Mouse (Mus musculus) heart, postnatal 0 days (tissue): Measurements from ENCODE around the gene Xpo1. TPM values are rescaled to one million over a fixed set of nuclear protein-coding genes. Genes with fewer than 3 reads are reported as not detected.
"Not testable (repeated sequence)": the region's sequence is repeated elsewhere in the genome, so short reads cannot be mapped to it uniquely, and the experiment has no call there.

ENCODE experiments used
- ATAC-seq: fragments of 200-750 bp; cut with Nextera tagmentation; 2 replicates; pipeline ENCODE4 v1.8.0; 2017; ENCODE audit warnings: low read depth, moderate number of reproducible peaks, moderate library complexity; ENCODE audit not compliant: insufficient read depth
- DNase-seq: peaks from one replicate; pipeline ENCODE4 v3.0.0-alpha.2; 2016; ENCODE audit warnings: low spot score
- H3K27ac ChIP-seq: fragments of 300-500 bp; sonication (generic); 2 replicates; pipeline ENCODE4 v1.5.1; 2014; ENCODE audit warnings: low read depth, mild to moderate bottlenecking
- H3K27me3 ChIP-seq: fragments of 300-500 bp; sonication (generic); 2 replicates; pipeline ENCODE4 v1.6.1; 2014; ENCODE audit warnings: low read length, mixed read lengths; ENCODE audit not compliant: control insufficient read depth, insufficient read depth
- H3K36me3 ChIP-seq: fragments of 300-500 bp; sonication (generic); replicated peaks from 2 replicates; pipeline ENCODE4 v1.6.1; 2014; ENCODE audit warnings: low read length, mixed read lengths; ENCODE audit not compliant: control insufficient read depth, insufficient read depth
- H3K4me1 ChIP-seq: fragments of 300-500 bp; sonication (generic); 2 replicates; pipeline ENCODE4 v1.6.1; 2014; ENCODE audit warnings: antibody characterized with exemption; ENCODE audit not compliant: control insufficient read depth, insufficient read depth
- H3K4me2 ChIP-seq: fragments of 300-500 bp; sonication (generic); 2 replicates; pipeline ENCODE4 v1.6.1; 2014; ENCODE audit warnings: low read depth, mild to moderate bottlenecking, low read length, moderate library complexity
- H3K4me3 ChIP-seq: fragments of 300-500 bp; sonication (generic); 2 replicates; pipeline ENCODE4 v1.5.1; 2014; ENCODE audit warnings: low read depth, low read length
- H3K9ac ChIP-seq: fragments of 300-500 bp; sonication (generic); replicated peaks from 2 replicates; pipeline ENCODE4 v1.6.1; 2014; ENCODE audit warnings: low read depth, low read length, mixed read lengths
- H3K9me3 ChIP-seq: fragments of 300-500 bp; sonication (generic); replicated peaks from 2 replicates; pipeline ENCODE4 v1.6.1; 2016; ENCODE audit warnings: low read length; ENCODE audit not compliant: control insufficient read depth
- CTCF ChIP-seq: IDR thresholded peaks from 2 replicates; pipeline ENCODE4 v1.5.1; 2016; ENCODE audit warnings: antibody characterized with exemption, control low read depth, low read depth
- EP300 ChIP-seq: IDR thresholded peaks from 2 replicates; pipeline ENCODE4 v1.6.1; 2016; ENCODE audit warnings: antibody characterized with exemption, low read depth
- WGBS: fragments of 180-500 bp; shearing (Covaris S2); extraction: QIAGEN DNeasy Blood & Tissue Kit; methylation state at CpG from one replicate; pipeline ENCODE4 v1.1.7; 2014; 5-methylcytosine and 5-hydroxymethylcytosine counted together
- polyA plus RNA-seq: library from polyadenylated mRNA; unstranded; fragments of >200 nt; fragmentation: Nextera tagmentation; extraction: Ambion mirVana; gene quantifications from 2 replicates; pipeline ENCODE4 v1.2.1, GENCODE M21; 2015
- total RNA-seq: library from RNA; depleted of rRNA; stranded (reverse); fragments of >200 nt; gene quantifications from 2 replicates; pipeline ENCODE4 v1.2.3, GENCODE M21; 2014; ENCODE audit warnings: low replicate concordance

Xpo1 gene
- total and polyA plus RNA-seq, 2 experiments from 2014 or later: 21.2 to 38.4 TPM

- no peak overlapping the region for H3K4me2 ChIP-seq
- H3K27ac ChIP-seq: no peak overlapping the region
- 77% methylated on average over 3 of the region's 3 CpGs for WGBS
- ATAC-seq: no peak
- H3K27me3 ChIP-seq: no peaks in the 10 kb centered on the region
- no peaks in the 10 kb centered on the region for H3K9me3 ChIP-seq
- TF ChIP-seq EP300 (no peak), CTCF (no peak)
- peaks cover 86% of the 10 kb centered on the region for H3K36me3 ChIP-seq
- H3K4me3 ChIP-seq: no peak overlapping the region
- no peaks in the 10 kb centered on the region for H3K4me1 ChIP-seq
- no peak for DNase-seq
- H3K9ac ChIP-seq: no peak overlapping the region
These were observed 19.9 kb downstream of the Xpo1 start for GRCm38 (mm10) chr11:23275780-23276179.

DNA sequence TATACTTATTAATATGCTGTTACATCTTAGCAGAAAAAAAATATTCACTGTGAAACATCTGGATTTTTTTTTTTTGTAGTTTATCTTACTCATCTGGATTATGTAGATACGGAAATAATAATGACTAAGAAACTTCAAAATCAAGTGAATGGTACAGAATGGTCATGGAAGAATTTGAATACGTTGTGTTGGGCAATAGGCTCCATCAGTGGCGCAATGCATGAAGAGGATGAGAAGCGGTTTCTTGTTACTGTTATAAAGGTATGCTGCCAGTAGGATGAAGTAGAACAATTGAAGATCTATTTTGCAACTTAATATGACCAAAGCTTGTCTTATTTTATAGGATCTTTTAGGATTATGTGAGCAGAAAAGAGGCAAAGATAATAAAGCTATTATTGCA, 28.6 kb downstream of the Xpo1 start:
- Histone ChIP-seq H3K27ac (no peak overlapping the region), H3K4me2 (no peak overlapping the region), H3K4me3 (no peak overlapping the region), H3K9ac (no peak overlapping the region), H3K9me3 (no peaks in the 10 kb centered on the region), H3K27me3 (no peaks in the 10 kb centered on the region), H3K36me3 (peaks cover 90% of the 10 kb centered on the region), H3K4me1 (no peaks in the 10 kb centered on the region)
- DNase-seq (no peak), ATAC-seq (no peak)
- TF ChIP-seq CTCF: no peak
- TF ChIP-seq EP300: no peak
- WGBS: 96% methylated on average over 4 of the region's 4 CpGs

DNA sequence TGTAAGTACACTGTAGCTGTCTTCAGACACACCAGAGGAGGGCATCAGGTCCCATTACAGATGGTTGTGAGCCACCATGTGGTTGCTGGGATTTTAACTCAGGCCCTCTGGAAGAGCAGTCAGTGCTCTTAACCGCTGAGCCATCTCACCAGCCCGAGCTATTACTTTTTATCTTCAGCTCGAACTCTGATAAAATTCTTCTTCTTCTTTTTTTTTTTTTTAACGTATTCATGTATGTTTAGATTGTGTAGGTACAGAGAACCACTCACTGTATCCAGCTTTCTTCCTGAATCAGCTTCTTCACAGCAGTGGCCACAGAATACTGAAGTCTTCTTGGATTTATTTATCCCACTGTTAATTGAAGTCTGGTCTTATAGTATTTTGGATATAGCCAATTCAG, 33.0 kb downstream of the Xpo1 start:
- peaks cover 85% of the 10 kb centered on the region for H3K36me3 ChIP-seq

GRCm38 (mm10) chr11:23297379-23297778, 41.5 kb downstream of the Xpo1 start:
- H3K4me1 ChIP-seq: no peaks in the 10 kb centered on the region
- peaks cover 45% of the 10 kb centered on the region for H3K36me3 ChIP-seq
- DNase-seq (no peak), ATAC-seq (no peak)
- TF ChIP-seq CTCF: no peak
- TF ChIP-seq EP300: no peak
- H3K27ac ChIP-seq: no peak overlapping the region
- no peak overlapping the region for H3K4me2 ChIP-seq
- H3K9me3 ChIP-seq: no peaks in the 10 kb centered on the region
- no peak overlapping the region for H3K9ac ChIP-seq
- WGBS: 95% methylated on average over 2 of the region's 2 CpGs
- H3K27me3 ChIP-seq: no peaks in the 10 kb centered on the region
- no peak overlapping the region for H3K4me3 ChIP-seq

More for the DNA sequence above, 33.0 kb downstream of the Xpo1 start:
- WGBS: 79% methylated on average over 4 of the region's 4 CpGs
- not testable (repeated sequence) for H3K27ac ChIP-seq, H3K4me2 ChIP-seq, H3K9ac ChIP-seq, H3K9me3 ChIP-seq, H3K27me3 ChIP-seq, DNase-seq, H3K4me3 ChIP-seq, H3K4me1 ChIP-seq, ATAC-seq

DNA sequence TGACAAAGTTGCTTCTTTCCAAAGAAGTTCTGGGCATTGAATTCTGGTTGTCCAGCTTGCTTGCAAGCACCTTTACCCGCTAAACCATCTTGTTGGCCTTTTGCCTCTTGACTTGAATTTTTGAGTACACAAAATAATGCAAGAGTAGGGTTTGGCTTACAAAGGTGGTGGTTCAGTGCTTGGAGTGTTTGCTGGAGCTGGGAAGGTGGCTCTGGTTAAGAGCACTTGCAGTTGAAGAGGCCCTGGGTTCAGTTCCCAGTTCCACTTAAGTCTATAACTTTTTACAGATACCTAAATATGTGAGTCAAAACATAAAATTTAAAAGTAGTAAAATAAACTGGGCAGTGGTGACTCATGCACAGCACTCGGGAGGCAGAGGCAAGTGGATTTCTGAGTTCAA, 42.5 kb downstream of the Xpo1 start:
- no peak for ATAC-seq
- WGBS: 93% methylated on average over 2 of the region's 2 CpGs
- H3K9me3 ChIP-seq: no peaks in the 10 kb centered on the region

GRCm38 (mm10) chr11:23299910-23300309, 44.1 kb downstream of the Xpo1 start:
- 91% methylated on average over 1 of the region's 1 CpGs for WGBS
- H3K27me3 ChIP-seq: no peaks in the 10 kb centered on the region
- H3K4me1 ChIP-seq: no peaks in the 10 kb centered on the region
- no peak overlapping the region for H3K4me2 ChIP-seq
- no peak overlapping the region for H3K4me3 ChIP-seq
- H3K9me3 ChIP-seq: no peaks in the 10 kb centered on the region
- no peak for DNase-seq
- no peak overlapping the region for H3K9ac ChIP-seq
- H3K36me3 ChIP-seq: peaks cover 22% of the 10 kb centered on the region
- TF ChIP-seq EP300 (no peak), CTCF (no peak)
- no peak overlapping the region for H3K27ac ChIP-seq
- no peak for ATAC-seq

More for the DNA sequence above, 42.5 kb downstream of the Xpo1 start:
- H3K4me3 ChIP-seq: no peak overlapping the region
- H3K4me1 ChIP-seq: no peaks in the 10 kb centered on the region
- H3K4me2 ChIP-seq: no peak overlapping the region
- DNase-seq: no peak
- H3K9ac ChIP-seq: no peak overlapping the region
- no peak overlapping the region for H3K27ac ChIP-seq
- H3K27me3 ChIP-seq: no peaks in the 10 kb centered on the region
- no peak for TF ChIP-seq EP300
- no peak for TF ChIP-seq CTCF
- H3K36me3 ChIP-seq: peaks cover 35% of the 10 kb centered on the region
